Mouse (Mus musculus): Measurements from ENCODE around the gene Capn13.
"Not testable (repeated sequence)": the region's sequence is repeated elsewhere in the genome, so short reads cannot be mapped to it uniquely, and the experiment has no call there.

Gene Capn13

DNA sequence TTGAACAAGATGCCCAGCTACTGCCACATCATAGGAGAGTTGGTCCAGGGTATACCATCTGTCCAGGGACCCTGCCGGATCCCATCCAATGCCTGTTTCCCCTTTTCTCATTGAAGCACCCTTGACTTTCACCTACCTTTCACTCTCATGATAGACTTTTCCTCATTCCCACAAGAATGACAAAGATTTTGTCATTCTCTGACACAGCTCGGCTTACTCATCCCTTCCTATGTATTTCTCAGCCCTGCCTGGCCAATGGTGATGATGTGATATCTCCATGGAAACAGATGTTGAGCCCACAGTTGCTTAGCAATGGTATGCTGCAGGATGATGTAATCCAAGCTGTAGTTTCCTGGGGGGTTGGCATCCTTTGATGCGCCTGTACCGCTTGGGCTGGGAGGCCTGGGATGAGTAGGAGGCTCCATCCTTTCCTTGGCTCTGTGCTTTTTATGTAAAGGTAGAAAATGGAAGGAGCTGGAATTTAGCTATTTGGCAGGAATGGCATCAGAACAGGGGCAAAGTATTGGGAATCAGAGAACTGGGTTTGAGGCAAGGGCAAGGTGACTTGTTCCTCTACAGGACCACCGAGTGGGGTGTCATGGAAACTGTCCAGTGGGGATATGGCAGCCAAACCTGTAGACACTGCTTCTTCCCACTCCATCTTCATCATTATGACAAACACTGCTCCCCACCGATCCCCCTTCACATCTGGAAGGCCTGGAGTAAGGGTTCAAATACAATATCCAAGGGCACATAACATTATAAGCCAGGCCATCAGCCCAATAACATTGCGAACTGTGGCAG is 128.7 kb downstream of the Capn13 start:
- DNase-seq = no peak

DNA sequence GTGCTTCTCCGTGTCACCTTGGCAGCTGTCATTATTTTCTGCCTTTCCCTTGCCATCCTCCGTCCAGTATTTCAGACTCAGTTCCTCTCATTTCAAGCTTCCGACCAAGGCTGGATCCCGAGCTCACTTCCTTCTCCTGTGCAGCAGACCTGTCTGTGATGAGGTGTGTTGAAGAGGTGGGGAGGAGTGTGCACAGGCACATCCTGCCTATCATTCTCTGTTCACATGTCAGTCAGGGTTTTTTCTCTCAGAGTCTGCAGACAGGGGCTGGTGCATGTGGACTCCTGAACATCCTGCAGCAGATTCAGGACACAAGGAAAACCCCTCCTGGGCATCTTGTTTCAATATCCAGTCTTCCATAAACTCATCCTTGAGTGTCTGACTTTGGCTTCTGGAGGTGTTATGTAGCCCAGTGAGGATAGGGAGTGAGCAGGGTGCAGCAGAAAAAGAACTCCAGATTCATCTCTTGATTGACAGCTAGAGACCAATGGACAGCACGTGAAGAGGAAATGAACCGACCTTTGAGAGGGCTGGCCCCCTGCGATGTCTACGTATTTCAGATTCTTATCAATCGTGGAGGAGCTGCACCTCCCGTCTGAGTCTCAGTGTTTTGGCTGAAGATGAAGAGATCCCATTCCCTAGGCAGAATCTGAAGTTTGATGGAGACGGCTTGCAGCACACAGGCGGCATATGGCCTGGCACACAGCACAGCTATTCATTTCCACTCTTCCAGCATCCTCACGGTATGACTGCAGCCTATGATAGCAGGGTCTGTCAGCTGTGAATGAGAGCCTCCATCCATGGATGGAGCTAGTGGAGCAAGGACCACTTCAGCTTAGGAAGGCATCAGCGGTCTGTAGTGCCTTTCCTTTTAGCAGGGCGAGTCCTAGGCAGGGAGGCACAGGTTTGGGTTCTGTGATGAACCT is 129.5 kb downstream of the Capn13 start:
- DNase-seq = peak; percentile 31 to 53

DNA sequence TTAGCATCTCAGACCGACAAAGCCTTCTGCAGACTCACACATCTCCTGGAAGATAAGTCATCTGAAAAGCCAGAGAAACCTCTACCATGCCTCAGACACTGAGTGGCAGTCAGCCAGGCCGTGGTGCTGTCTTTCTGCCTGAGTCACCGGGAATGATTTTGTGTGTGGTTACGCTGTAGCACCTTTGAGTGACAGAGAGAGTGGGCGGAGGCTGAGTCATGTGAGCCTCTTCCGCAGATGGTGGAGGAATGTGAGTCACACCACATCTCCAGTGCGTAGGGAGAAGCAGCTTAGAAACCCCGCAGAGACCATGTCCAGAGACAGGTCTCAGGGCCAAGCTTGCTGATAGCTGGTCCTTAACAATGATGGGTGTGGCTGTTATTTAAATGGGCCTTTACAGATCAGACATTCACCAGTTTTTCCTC is 137.6 kb downstream of the Capn13 start:
- DNase-seq = no peak

DNA sequence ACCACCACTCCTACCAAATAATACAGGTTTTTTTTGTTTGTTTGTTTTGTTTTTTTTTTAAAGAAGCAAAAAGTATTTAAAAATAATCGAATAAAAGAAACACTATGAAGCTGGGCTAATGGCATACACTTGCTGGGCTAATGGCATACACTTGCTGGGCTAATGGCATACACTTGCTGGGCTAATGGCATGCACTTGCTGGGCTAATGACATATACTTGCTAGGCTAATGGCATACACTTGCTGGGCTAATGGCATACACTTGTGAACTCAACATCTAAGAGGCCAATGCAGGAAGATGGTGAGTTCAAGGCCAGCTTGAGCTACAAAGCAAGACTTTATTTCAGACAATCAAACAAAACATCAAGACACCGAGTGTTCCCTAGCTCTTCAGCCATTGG is 138.1 kb downstream of the Capn13 start:
- DNase-seq = no peak

DNA sequence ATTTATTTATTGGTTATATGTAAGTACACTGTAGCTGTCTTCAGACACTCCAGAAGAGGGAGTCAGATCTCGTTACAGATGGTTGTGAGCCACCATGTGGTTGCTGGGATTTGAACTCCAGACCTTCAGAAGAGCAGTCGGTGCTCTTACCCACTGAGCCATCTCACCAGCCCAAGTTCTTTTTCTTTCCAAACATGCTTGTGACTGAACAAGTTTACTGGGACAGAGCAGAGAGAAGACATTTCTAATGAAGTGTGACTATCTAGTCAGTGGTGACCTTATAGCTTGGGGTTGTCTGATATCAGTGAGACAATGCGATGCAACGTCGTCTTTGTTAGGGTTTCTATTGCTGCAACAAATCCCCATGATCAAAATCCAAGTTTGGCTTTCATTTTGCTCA is 141.4 kb downstream of the Capn13 start:
- DNase-seq = not testable (repeated sequence)

DNA sequence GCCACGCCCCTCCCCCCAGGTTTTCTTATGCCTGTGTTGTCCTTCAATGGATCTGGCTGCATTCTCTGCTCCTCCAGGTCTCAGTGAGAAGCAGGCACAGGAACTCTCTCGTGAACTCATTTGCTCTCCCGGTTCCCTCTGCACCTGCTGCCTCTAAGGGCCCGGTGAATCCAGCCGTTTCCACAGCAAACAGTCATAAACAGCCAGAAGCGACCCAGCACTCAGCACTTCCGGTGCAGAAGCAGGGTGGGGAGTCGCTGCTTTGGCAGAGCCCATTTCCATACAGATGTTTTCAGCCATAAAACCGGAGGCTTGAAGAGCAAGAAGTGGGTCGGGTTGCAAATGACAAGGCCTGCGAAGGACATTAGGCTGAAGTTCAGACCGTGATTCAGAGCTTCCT is 142.0 kb downstream of the Capn13 start:
- no peak for DNase-seq

Measured in cerebellum, postnatal 25 days (tissue).